Mouse (Mus musculus) left cerebral cortex, adult 8-10 months (tissue): Measurements from ENCODE around the gene Hinfp. TPM values are rescaled to one million over a fixed set of nuclear protein-coding genes. Genes with fewer than 3 reads are reported as not detected.
"Not testable (repeated sequence)": the region's sequence is repeated elsewhere in the genome, so short reads cannot be mapped to it uniquely, and the experiment has no call there.

Experiments
- DNase-seq, 2 experiments: peaks; one replicate each; pipeline ENCODE4 v3.0.0; 2022; ENCODE audit warnings: low spot score in 2 of 2
- total RNA-seq, 4 experiments: library from RNA; stranded (reverse); gene quantifications; 2 replicates each; pipeline ENCODE4 v1.2.4; 2022

The Hinfp gene
- total RNA-seq, 4 experiments from 2014 or later: 30.2 to 34.9 (median 33.3) TPM

GRCm38 (mm10) chr9:44311136-44312134, 6.0 kb upstream of the Hinfp start:
- DNase-seq: no peak

DNA sequence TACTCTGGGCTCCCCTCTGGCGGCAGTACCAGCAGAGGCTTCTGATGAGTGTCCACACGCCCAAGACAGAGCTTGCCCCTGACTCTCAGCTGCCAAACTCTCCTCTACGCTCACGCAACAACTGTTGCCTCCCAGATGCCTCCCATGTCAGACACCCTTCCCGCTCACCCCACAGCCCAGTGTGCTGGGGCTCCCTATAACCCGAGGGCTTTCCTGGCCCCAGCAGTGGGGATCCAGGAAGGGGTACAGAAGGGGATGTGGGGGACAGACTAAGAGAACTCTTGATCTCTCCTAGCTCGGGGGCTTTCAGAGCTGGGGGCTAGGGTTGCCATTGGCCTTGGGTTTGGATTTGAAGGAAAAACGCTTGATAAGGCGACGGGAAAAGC, 5.3 kb upstream of the Hinfp start:
- no peak for DNase-seq

- DNase-seq: no peak
Measured at GRCm38 (mm10) chr9:44309756-44310155, 4.3 kb upstream of the Hinfp start.

DNA sequence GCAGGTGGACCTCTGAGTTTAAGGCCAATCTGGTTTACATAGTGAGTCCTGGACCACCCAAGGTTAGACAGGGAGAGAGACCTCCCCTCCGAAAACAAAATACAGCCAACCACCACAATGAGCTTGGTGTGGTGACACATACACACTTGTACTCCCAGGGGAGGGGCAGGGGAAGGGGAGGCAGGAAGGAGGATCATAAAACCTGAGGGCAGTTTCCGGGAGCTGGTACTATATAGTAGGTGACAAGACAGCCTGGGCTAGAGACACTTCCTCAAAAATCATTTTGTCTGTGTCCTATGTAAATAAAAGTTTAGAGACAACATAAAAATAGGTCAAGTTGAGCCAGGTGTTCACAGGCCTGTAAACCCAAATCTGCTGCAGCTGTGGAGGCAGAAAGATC, 1.8 kb upstream of the Hinfp start:
- DNase-seq: no peak

- DNase-seq: no peak
Measured at GRCm38 (mm10) chr9:44306532-44306931, 1.1 kb upstream of the Hinfp start.

DNA sequence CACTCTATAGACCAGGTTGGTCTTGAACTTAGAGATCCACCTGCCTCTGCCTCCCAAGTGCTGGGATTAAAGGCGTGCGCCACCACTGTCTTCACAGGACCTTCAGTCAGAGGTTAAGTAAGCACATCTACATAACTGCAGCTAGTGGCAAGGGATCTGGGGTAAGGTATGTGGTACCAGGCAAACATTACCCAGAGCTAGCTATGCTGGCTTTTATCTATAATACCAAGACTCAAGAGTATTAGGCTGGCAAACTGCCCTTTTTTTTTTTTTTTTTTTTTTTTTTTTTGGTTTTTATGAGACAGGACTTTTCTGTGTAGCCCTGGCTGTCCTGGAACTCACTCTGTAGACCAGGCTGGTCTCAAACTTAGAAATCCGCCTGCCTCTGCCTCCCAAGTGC, 5.5 kb downstream of the Hinfp start:
- DNase-seq: not testable (repeated sequence)

DNA sequence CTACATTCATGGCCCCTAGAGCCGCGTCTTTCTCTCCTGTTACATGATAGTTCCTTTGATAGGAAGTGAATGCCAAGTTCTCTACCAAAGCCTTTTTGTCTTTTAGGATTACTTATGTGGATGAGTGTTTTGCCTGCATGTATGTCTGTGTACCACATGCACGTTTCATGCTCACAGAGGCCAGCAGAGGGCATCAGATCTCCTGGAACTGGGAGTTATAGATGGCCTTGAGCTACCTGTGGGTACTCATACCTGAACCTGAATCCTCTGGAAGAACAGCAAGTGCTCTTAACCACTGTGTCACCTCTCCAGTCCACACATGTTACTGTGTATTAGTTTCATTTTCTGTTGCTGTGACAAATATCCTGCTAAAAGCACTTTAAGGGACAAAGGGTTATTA, 13.0 kb downstream of the Hinfp start:
- no peak for DNase-seq

GRCm38 (mm10) chr9:44288959-44289291, 16.5 kb downstream of the Hinfp start:
- no peak for DNase-seq

DNA sequence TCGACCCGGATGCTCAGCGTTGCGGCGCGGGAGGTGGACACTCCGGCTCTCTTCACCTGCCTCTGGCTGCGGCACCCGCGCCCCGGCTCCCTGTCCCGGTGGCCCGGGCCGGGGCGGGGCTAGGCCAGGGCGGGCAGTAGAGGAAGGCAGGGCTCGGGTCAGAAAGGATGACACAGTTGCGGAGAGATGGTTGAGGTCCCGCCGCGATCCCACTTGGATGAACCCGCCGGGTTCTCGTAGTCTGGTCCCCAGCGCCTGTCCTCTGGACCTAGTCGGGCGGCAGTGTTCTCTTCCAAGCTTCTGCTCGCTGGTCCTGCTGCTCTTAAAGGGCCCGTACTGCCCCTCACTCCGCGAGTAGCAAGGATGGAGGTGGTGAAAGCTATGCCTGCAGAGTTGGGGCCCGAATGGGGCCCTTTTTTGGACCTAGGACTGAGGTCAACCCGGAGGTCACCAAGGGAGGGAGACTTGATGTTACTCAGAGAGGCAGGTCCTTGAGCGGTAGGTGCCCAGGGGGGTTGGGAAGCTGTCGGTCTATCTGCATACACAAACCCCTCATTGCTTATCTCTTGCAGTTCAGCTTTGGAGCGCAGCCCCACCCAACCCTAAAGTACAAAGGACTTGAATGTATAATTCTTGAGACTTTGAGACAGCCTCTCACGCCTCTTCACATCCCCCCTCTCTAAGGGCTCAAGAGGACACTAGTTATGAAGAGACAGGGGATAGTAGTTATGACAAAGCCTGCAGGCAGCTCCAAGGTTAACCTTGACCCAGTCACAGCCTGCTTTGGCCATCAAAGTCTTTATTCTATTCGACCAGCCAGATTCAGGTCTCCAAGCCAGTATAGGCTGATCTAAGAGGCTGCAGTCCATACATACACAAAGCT, 17.2 kb downstream of the Hinfp start, which contains the start of gene Abcg4:
TSS of gene Abcg4 (minus strand) at position 540 of the 883 bp plus-strand sequence.
- peak in 1 of 2 experiments; percentile 47 for DNase-seq

- DNase-seq: no peak
Measured at GRCm38 (mm10) chr9:44287401-44288075, 17.9 kb downstream of the Hinfp start.

GRCm38 (mm10) chr9:44287003-44287400, 18.5 kb downstream of the Hinfp start:
- DNase-seq: no peak

DNA sequence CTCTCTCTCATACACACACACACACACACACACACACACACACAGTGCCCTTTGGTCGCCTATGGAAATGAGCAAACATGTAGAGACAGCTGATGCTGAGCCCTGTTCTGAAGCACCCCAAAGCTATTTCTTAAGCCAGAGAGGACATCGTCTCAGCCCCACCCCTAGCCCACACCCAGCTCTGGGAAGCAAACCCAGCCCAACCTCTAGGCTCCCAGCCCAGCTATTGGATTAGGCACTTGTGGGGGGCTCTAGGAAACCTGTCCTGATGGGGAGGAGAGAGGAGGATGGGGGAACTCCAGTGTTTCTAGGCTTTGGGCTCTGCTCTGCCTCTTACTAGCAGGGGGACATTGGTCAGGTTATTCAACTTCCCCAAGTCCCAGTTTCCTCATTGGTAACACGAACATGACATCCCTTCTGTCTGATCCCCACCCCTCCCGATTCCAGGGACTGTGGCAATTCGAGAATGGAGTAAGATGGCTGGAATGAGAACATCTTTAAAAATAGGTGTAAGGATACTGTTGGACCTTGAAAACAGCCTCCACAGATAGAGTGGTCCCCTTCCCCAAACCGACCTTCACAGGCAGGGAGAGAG, 19.1 kb downstream of the Hinfp start:
- no peak for DNase-seq

DNA sequence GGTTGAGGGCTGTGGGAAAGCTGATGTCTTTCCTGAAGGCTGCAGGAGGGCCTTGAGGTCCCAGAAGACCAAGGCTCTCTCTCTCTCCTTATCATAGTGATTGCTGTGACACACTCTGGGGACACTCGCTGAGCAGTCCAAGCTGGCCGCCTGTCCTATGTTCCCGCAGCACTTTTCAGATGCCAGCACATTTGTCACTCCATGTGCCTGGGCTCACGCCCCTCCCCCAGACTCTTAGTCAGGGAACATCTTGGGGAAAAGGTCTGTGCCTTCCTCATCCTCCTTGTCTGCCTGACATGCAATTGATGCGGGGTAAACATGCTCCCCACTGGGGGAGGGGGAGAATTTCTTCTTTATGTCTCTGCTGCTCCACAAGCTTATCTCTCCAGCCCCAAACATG, 22.3 kb downstream of the Hinfp start:
- DNase-seq: no peak

DNA sequence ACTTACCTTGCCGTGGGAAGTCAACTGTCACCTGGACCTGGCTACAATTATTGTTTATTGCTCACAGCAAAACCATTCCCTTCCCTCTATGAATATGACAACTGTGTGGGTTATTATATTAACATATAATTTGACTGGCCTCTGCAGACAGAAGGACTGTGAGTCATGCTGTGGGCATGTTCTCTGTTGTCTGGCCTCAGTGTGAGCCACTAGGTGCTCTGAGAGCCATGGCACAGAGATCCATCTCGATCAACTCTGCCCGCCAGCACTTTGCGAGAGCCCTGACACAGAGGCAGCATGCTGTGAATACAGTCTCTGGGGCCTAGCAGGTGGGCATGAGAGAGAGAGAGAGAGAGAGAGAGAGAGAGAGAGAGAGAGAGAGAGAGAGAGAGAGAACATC, 35.5 kb downstream of the Hinfp start:
- DNase-seq: no peak

- no peak for DNase-seq
Measured at GRCm38 (mm10) chr9:44269077-44269476, 36.4 kb downstream of the Hinfp start.

DNA sequence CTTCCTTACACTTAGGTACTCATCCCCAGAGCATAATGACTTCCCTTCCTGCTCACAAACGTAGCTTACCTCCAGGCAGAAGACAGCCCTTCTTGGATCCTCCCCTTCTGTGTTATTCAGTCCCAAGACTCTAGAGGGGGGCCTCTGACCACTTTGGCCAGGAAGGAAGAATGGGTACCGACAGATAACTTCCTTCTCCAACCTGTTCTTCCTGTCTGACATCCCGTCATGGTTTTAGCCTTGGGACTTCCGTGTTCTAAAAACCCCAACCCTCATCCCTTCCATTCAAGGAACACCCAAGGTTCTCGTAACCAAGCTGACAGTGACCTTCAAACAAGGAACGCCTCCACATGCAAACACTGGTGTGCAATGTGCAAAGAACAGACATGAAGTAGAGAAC, 37.0 kb downstream of the Hinfp start, which contains the start of gene Nlrx1:
TSS of gene Nlrx1 (minus strand) at position 168 of the 400 bp plus-strand sequence.
- DNase-seq: no peak

- peak; percentile 57 to 76 for DNase-seq
Measured at GRCm38 (mm10) chr9:44268027-44268360, 37.5 kb downstream of the Hinfp start.

GRCm38 (mm10) chr9:44267319-44268026, 38.0 kb downstream of the Hinfp start:
- no peak for DNase-seq

DNA sequence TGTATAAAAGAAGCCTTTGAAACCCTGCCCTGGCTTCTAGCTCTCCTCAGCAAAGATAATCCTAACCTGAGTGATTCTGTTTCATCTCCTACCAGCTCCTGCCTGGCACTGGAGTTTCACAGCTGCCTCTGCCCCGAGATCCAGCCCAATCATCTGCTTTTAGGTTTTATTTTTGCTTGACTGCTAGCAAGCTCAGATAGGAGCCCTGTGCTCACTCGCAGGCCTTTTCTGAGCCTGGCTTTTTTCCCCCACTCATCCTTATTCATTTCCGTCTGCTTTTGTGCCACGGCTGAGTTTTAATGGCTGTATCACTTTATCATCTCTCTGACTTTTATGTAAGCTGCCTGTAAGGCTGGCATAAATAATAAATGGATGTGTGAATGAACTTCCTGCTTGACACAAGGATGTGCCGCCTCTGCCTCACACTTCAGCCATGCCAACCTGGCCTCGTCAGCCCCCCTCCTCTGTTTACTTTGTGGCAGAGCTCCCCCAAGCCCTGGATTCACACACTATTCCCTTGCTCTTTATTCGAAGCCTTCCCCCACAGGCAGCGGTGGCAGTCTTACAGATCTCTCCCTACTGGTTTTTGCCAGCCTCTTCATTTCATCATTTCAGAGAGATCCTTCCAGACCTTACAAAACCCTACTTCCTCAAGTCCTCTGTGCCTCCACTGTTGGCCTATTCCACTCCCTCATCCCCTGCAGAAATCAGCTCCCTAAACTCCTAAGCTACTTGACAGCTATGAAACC, 38.8 kb downstream of the Hinfp start:
- DNase-seq: no peak

- no peak for DNase-seq
Measured at GRCm38 (mm10) chr9:44261388-44261787, 44.1 kb downstream of the Hinfp start.
